Mouse (Mus musculus) olfactory bulb, adult 2 months (tissue): ENCODE results near the gene Hsd17b2. TPM values are rescaled to one million over a fixed set of nuclear protein-coding genes. Genes with fewer than 3 reads are reported as not detected.

Experiments
- H3K27ac ChIP-seq: fragments of 200-500 bp; 2 replicates; pipeline ENCODE4 v1.5.1; 2012; ENCODE audit warnings: low read depth, low read length; ENCODE audit not compliant: insufficient read depth
- H3K4me1 ChIP-seq: fragments of 200-500 bp; 2 replicates; pipeline ENCODE4 v1.6.1; 2012; ENCODE audit warnings: low read length; ENCODE audit not compliant: control insufficient read depth, insufficient read depth
- H3K4me3 ChIP-seq: fragments of 200-500 bp; 2 replicates; pipeline ENCODE4 v1.5.1; 2012; ENCODE audit warnings: mild to moderate bottlenecking, low read depth, low read length, moderate library complexity; ENCODE audit not compliant: insufficient read depth
- CTCF ChIP-seq: fragments of 200-500 bp; IDR thresholded peaks from 2 replicates; pipeline ENCODE4 v1.5.1; 2012; ENCODE audit warnings: low read depth, mild to moderate bottlenecking, low read length, moderate library complexity; ENCODE audit not compliant: insufficient read depth
- POLR2A ChIP-seq: fragments of 200-500 bp; IDR thresholded peaks from 2 replicates; pipeline ENCODE4 v1.6.1; 2012; ENCODE audit warnings: mild to moderate bottlenecking, low read depth, low read length, moderate library complexity; ENCODE audit not compliant: insufficient read depth
- WGBS: fragments of 180-500 bp; shearing (Covaris S2); methylation state at CpG from one replicate; pipeline ENCODE4 v1.1.7; 2018; 5-methylcytosine and 5-hydroxymethylcytosine counted together
- polyA plus RNA-seq: library from polyadenylated mRNA; stranded (reverse); fragments of >200 nt; gene quantifications from 2 replicates; pipeline ENCODE4 v1.2.4, GENCODE M21; 2012; ENCODE audit warnings: low replicate concordance; ENCODE audit not compliant: missing spikeins, insufficient read depth, insufficient read length

Hsd17b2 gene
- polyA plus RNA-seq, 1 experiment: not detected

- TF ChIP-seq CTCF (no peak), POLR2A (no peak)
- WGBS: 91% methylated on average over 10 of the region's 10 CpGs
Measured at GRCm38 (mm10) chr8:117776075-117776474, 74.4 kb downstream of the Hsd17b2 start.

GRCm38 (mm10) chr8:117778531-117779322 lies 77.0 kb downstream of the Hsd17b2 start:
- TF ChIP-seq POLR2A: no peak
- no peak for TF ChIP-seq CTCF
- Histone ChIP-seq H3K27ac (no peak overlapping the region), H3K4me1 (peaks cover 2% of the 10 kb centered on the region; the same call in 1 of the 2 replicates), H3K4me3 (no peak overlapping the region)
- WGBS: 47% methylated on average over 11 of the region's 11 CpGs

More at GRCm38 (mm10) chr8:117776075-117776474, 74.4 kb downstream of the Hsd17b2 start:
- Histone ChIP-seq H3K4me3 (no peak overlapping the region), H3K27ac (no peak overlapping the region), H3K4me1 (peaks cover 2% of the 10 kb centered on the region; the same call in 1 of the 2 replicates)

GRCm38 (mm10) chr8:117779344-117779743 lies 77.6 kb downstream of the Hsd17b2 start:
- no peak overlapping the region for H3K27ac ChIP-seq
- 44% methylated on average over 6 of the region's 6 CpGs for WGBS
- H3K4me3 ChIP-seq: no peak overlapping the region
- TF ChIP-seq POLR2A (no peak), CTCF (no peak)
- peaks cover 2% of the 10 kb centered on the region; the same call in 1 of the 2 replicates for H3K4me1 ChIP-seq

GRCm38 (mm10) chr8:117781375-117782129 lies 79.8 kb downstream of the Hsd17b2 start:
- 60% methylated on average over 6 of the region's 6 CpGs for WGBS
- Histone ChIP-seq H3K4me3 (no peak overlapping the region), H3K27ac (no peak overlapping the region), H3K4me1 (peaks cover 2% of the 10 kb centered on the region; the same call in 1 of the 2 replicates)
- TF ChIP-seq POLR2A: no peak
- TF ChIP-seq CTCF: no peak

- 94% methylated on average over 7 of the region's 7 CpGs for WGBS
- Histone ChIP-seq H3K4me1 (peaks cover 2% of the 10 kb centered on the region; the same call in 1 of the 2 replicates), H3K27ac (no peak overlapping the region), H3K4me3 (no peak overlapping the region)
- no peak for TF ChIP-seq POLR2A
Measured at GRCm38 (mm10) chr8:117783021-117783420, 81.3 kb downstream of the Hsd17b2 start.

GRCm38 (mm10) chr8:117786428-117786827 lies 84.7 kb downstream of the Hsd17b2 start:
- no peak for TF ChIP-seq CTCF
- TF ChIP-seq POLR2A: no peak
- Histone ChIP-seq H3K4me3 (no peak overlapping the region), H3K27ac (no peak overlapping the region), H3K4me1 (no peaks in the 10 kb centered on the region)
- WGBS: 95% methylated on average over 3 of the region's 3 CpGs

- Histone ChIP-seq H3K4me3 (no peak overlapping the region), H3K4me1 (peaks cover 4% of the 10 kb centered on the region; the same call in 1 of the 2 replicates), H3K27ac (no peak overlapping the region)
- 83% methylated on average over 19 of the region's 19 CpGs for WGBS
- TF ChIP-seq CTCF (no peak), POLR2A (no peak)
Measured at GRCm38 (mm10) chr8:117792616-117793144, 91.0 kb downstream of the Hsd17b2 start.

- TF ChIP-seq CTCF: no peak
- WGBS: 87% methylated on average over 10 of the region's 10 CpGs
- Histone ChIP-seq H3K4me1 (peaks cover 7% of the 10 kb centered on the region; the same call in 1 of the 2 replicates), H3K4me3 (no peak overlapping the region), H3K27ac (no peak overlapping the region)
Measured at GRCm38 (mm10) chr8:117794581-117794980, 92.9 kb downstream of the Hsd17b2 start.

GRCm38 (mm10) chr8:117796464-117796863 lies 94.8 kb downstream of the Hsd17b2 start:
- Histone ChIP-seq H3K4me3 (no peak overlapping the region), H3K27ac (no peak overlapping the region), H3K4me1 (peaks cover 12% of the 10 kb centered on the region; the same call in 1 of the 2 replicates)
- no peak for TF ChIP-seq POLR2A
- no peak for TF ChIP-seq CTCF
- 93% methylated on average over 15 of the region's 15 CpGs for WGBS
